Mouse (Mus musculus): ENCODE results near the gene Cnn3.

GRCm38 (mm10) chr3:121395588-121396295 is 30.6 kb upstream of the Cnn3 start:
- no peak for TF ChIP-seq CTCF (IDR thresholded peaks at IDR 0.05; ENCODE audit: borderline replicate concordance, extremely low read depth, insufficient read depth, insufficient read length)
- TF ChIP-seq POLR2A (IDR thresholded peaks at IDR 0.05; ENCODE audit: borderline replicate concordance, extremely low read depth, insufficient read depth, insufficient read length, poor library complexity, severe bottlenecking): no peak
